Mouse (Mus musculus) lung, adult 2 months (tissue): ENCODE measurements at regions not wholly inside any gene's neighbourhood (a gene's known extent, or its start where the extent isn't known, plus 50 kb on each side); places are given as distances from the start of the nearest gene placed in this dataset.

Experiments
- CTCF ChIP-seq: fragments of 200-500 bp; IDR thresholded peaks from 2 replicates; pipeline ENCODE4 v1.5.1; 2011; ENCODE audit warnings: mild to moderate bottlenecking, low read length, control low read depth; ENCODE audit not compliant: insufficient read depth
- POLR2A ChIP-seq: fragments of 200-500 bp; IDR thresholded peaks from 2 replicates; pipeline ENCODE4 v1.6.1; 2011; ENCODE audit warnings: low read depth, mild to moderate bottlenecking, control low read depth, low read length, borderline replicate concordance; ENCODE audit errors: extremely low read depth

DNA sequence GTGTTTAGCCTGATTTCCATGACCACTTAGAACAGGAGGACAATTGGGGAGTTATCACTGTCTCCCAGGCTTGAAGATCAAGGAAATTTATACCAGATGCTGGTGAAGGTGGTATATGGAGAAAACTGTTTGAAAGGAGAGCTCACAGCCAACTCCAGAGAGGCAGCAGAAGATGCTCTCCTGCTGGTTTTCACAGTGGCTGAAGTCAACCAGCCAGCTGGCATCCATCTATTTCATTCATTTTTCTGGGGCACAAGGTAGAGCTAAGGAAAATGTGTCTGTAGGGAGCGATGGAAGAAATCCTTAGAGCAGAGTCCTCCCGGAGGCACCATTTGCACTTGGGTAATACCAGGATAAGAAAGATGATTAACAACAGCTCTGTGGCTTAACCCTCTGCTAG lies 63.1 kb upstream of the Gls start:
- no peak for TF ChIP-seq POLR2A
- no peak for TF ChIP-seq CTCF
